Comparison of ENCODE assay signal across 18 mouse cellular contexts in genomic region chr9:15664606-15665005, GRCm38 (mm10). TPM values are rescaled to one million over a fixed set of nuclear protein-coding genes. Genes with fewer than 3 reads are reported as not detected.
"Had no signal": no experiment of that assay in that cellular context is flagged by ENCODE, and none has a peak within 500 bp of the region (broad histone marks: within the 10 kb centered on the region; RNA-seq: fewer than 3 reads in every experiment).

No protein-coding gene starts in this region.

- DNase-seq: left cerebral cortex, postnatal 4 days; lung, embryonic 14.5 days; lung, postnatal 10 days; lung, postnatal 4 days; retina, postnatal 1 day; right cerebral cortex, postnatal 14 days; thymus, postnatal 36 days had no signal

- H3K4me1 ChIP-seq: limb, embryonic 13.5 days; liver, embryonic 12.5 days; midbrain, embryonic 10.5 days; midbrain, embryonic 15.5 days; neural tube, embryonic 12.5 days had no signal

- H3K27ac ChIP-seq: kidney, postnatal 0 days; layer of hippocampus, adult 2 months; limb, embryonic 13.5 days; liver, embryonic 12.5 days; midbrain, embryonic 10.5 days; midbrain, embryonic 15.5 days; neural tube, embryonic 12.5 days had no signal

- H3K27me3 ChIP-seq: limb, embryonic 13.5 days; liver, embryonic 12.5 days; midbrain, embryonic 15.5 days; neural tube, embryonic 12.5 days had no signal

- H3K4me2 ChIP-seq: limb, embryonic 13.5 days; liver, embryonic 12.5 days; lung, embryonic 14.5 days; midbrain, embryonic 15.5 days; neural tube, embryonic 12.5 days had no signal

- H3K9ac ChIP-seq: limb, embryonic 13.5 days; liver, embryonic 12.5 days; lung, embryonic 14.5 days; midbrain, embryonic 15.5 days; neural tube, embryonic 12.5 days had no signal

- H3K4me3 ChIP-seq: layer of hippocampus, adult 2 months; limb, embryonic 13.5 days; liver, embryonic 12.5 days; midbrain, embryonic 10.5 days; midbrain, embryonic 15.5 days; neural tube, embryonic 12.5 days had no signal

- ATAC-seq: liver, embryonic 12.5 days; midbrain, embryonic 15.5 days had no signal

- H3K9me3 ChIP-seq: limb, embryonic 13.5 days; liver, embryonic 12.5 days; midbrain, embryonic 10.5 days; midbrain, embryonic 15.5 days; neural tube, embryonic 12.5 days had no signal

- H3K36me3 ChIP-seq: limb, embryonic 13.5 days; liver, embryonic 12.5 days; midbrain, embryonic 10.5 days; midbrain, embryonic 15.5 days; neural tube, embryonic 12.5 days had no signal

RNA-seq across cellular contexts. Expression of gene Deup1, which starts 36.9 kb away (rescaled TPM):
- total RNA-seq: megakaryocyte, adult 5-6 weeks; monocyte, adult 5-6 weeks; neutrophil, adult 5-6 weeks had no signal
- polyA plus RNA-seq: liver, embryonic 12.5 days; small intestine, adult 2 months had no signal
